In the genomic region with DNA sequence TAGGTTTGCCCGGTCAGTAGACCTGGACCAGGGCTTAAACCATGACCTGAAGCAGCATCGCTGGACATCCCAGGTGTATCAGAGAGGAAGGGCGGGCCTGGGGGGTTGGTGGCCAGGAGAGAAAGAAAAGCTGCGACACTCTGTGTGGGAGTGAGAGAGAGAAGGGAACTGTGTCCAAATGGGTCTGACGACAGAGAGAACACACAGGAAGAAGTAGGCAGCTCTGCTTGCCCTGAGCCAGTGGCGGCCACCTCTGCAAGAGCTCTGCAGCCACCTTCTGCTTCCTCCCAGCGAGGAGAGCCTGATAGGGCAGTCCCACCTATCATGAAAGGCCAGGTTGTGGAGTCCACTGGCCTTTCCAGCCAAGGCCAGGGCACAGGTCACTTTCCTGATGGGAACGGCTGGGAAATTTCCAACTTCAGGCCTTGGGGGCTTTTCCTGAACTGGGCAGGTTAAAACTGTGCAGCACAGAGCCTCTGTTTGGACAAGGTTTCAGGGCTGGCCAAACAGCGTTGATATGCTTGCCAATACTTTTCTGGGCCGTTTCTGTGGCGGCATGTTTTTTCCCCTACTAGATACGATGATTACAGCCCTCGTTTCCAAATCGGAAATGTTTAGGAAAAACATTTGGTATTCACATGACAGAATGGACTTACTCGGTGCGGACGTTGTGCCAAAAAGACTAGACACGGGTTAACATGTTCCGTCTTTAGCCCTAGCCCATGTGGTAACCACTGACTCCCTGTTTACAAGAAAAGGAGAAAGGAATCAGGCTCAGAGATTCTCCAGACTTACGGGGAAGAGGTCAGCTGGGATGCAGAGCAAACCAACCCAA, we compare ENCODE assay signal across 8 mouse cellular contexts. TPM values are rescaled to one million over a fixed set of nuclear protein-coding genes. Genes with fewer than 3 reads are reported as not detected.
DNase-seq lines count a peak whose midpoint lies in the region; ATAC-seq and TF ChIP-seq lines count a peak whose summit lies in the region.

No protein-coding gene starts in this region.

- H3K4me2 ChIP-seq in hindbrain, embryonic 12.5 days (replicated peaks): no peak overlapping the region
- H3K4me2 ChIP-seq in hindbrain, embryonic 14.5 days (replicated peaks): no peak overlapping the region
- peak overlapping the region; percentile 40; the same call in 1 of the 2 replicates for H3K4me2 ChIP-seq in limb, embryonic 14.5 days (replicated peaks; ENCODE audit: low read depth, low read length, severe bottlenecking)

- peak overlapping the region; percentile 2; the same call in 1 of the 2 replicates for H3K27ac ChIP-seq in hindbrain, embryonic 12.5 days
- no peak overlapping the region for H3K27ac ChIP-seq in hindbrain, embryonic 14.5 days
- H3K27ac ChIP-seq in embryonic fibroblast, embryonic 13.5 days (ENCODE audit: insufficient read depth, low read length): peak overlapping the region; percentile 84
- H3K27ac ChIP-seq in limb, embryonic 14.5 days (replicated peaks; ENCODE audit: low read depth, low read length): no peak overlapping the region

- peaks cover 33% of the 10 kb centered on the region for H3K4me1 ChIP-seq in hindbrain, embryonic 12.5 days
- H3K4me1 ChIP-seq in hindbrain, embryonic 14.5 days (replicated peaks; ENCODE audit: control insufficient read depth, insufficient read depth, low read length): peaks cover 17% of the 10 kb centered on the region; the same call in 1 of the 2 replicates
- H3K4me1 ChIP-seq in embryonic fibroblast, embryonic 13.5 days (ENCODE audit: control insufficient read depth, insufficient read depth, low read length): peaks cover 22% of the 10 kb centered on the region
- peaks cover 26% of the 10 kb centered on the region for H3K4me1 ChIP-seq in limb, embryonic 14.5 days (ENCODE audit: control insufficient read depth, insufficient read depth, low read length)

- DNase-seq in hindbrain, embryonic 14.5 days (ENCODE audit: low spot score): no peak
- peak; percentile 63 for DNase-seq in CD4-positive helper T cell, adult 2 months (ENCODE audit: low read depth, low spot score)
- no peak for DNase-seq in limb, embryonic 14.5 days (ENCODE audit: low spot score)
- DNase-seq in cerebellum, adult 9-10 months: no peak
- DNase-seq in cerebellum, postnatal 10 days: no peak

- H3K27me3 ChIP-seq in hindbrain, embryonic 12.5 days: 0 out of 2 replicates have a peak, but pooled peaks cover 3% of the 10 kb centered on the region
- H3K27me3 ChIP-seq in hindbrain, embryonic 14.5 days (ENCODE audit: control insufficient read depth, insufficient read depth, low read length): no peaks in the 10 kb centered on the region
- no peaks in the 10 kb centered on the region for H3K27me3 ChIP-seq in limb, embryonic 14.5 days (ENCODE audit: control insufficient read depth, insufficient read depth, low read length)

- 78% methylated on average over 20 of the region's 20 CpGs for WGBS in hindbrain, embryonic 12.5 days
- WGBS in hindbrain, embryonic 14.5 days: 80% methylated on average over 20 of the region's 20 CpGs
- 75% methylated on average over 20 of the region's 20 CpGs for WGBS in limb, embryonic 14.5 days

- no peaks in the 10 kb centered on the region for H3K36me3 ChIP-seq in hindbrain, embryonic 12.5 days
- no peaks in the 10 kb centered on the region for H3K36me3 ChIP-seq in hindbrain, embryonic 14.5 days (replicated peaks; ENCODE audit: control insufficient read depth, insufficient read depth)
- H3K36me3 ChIP-seq in limb, embryonic 14.5 days (ENCODE audit: control insufficient read depth, insufficient read depth, low read length): no peaks in the 10 kb centered on the region

- no peak for TF ChIP-seq CTCF in embryonic fibroblast, embryonic 13.5 days (IDR thresholded peaks at IDR 0.05; ENCODE audit: borderline replicate concordance, insufficient read depth, low read length)

- ATAC-seq in hindbrain, embryonic 12.5 days (ENCODE audit: low FRiP score): no peak
- no peak for ATAC-seq in hindbrain, embryonic 14.5 days (ENCODE audit: low FRiP score)
- ATAC-seq in limb, embryonic 14.5 days (ENCODE audit: low FRiP score, low read depth): no peak
- ATAC-seq in neutrophil, adult 5-6 weeks (ENCODE audit: extremely low read depth, insufficient number of reproducible peaks, low FRiP score, poor library complexity, severe bottlenecking): 0 out of 2 replicates have a peak, but pooled peaks have one; percentile 10

- no peak; the same call in 1 of the 2 replicates for TF ChIP-seq POLR2A in embryonic fibroblast, embryonic 13.5 days (IDR thresholded peaks at IDR 0.05; ENCODE audit: low read depth, low read length)
- TF ChIP-seq POLR2A in limb, embryonic 14.5 days (IDR thresholded peaks at IDR 0.05; ENCODE audit: borderline replicate concordance, extremely low read depth, insufficient read depth, insufficient read length): no peak

- no peak overlapping the region for H3K9ac ChIP-seq in hindbrain, embryonic 12.5 days
- no peak overlapping the region for H3K9ac ChIP-seq in hindbrain, embryonic 14.5 days
- no peak overlapping the region for H3K9ac ChIP-seq in limb, embryonic 14.5 days (ENCODE audit: low read depth, low read length, severe bottlenecking)

- no peaks in the 10 kb centered on the region for H3K9me3 ChIP-seq in hindbrain, embryonic 12.5 days (replicated peaks)
- no peaks in the 10 kb centered on the region for H3K9me3 ChIP-seq in hindbrain, embryonic 14.5 days (ENCODE audit: control insufficient read depth, low read length)
- H3K9me3 ChIP-seq in limb, embryonic 14.5 days (ENCODE audit: control insufficient read depth, low read length): no peaks in the 10 kb centered on the region

- no peak overlapping the region for H3K4me3 ChIP-seq in hindbrain, embryonic 12.5 days
- no peak overlapping the region for H3K4me3 ChIP-seq in hindbrain, embryonic 14.5 days (replicated peaks; ENCODE audit: low read length)
- H3K4me3 ChIP-seq in embryonic fibroblast, embryonic 13.5 days (ENCODE audit: insufficient read depth, low read length): no peak overlapping the region
- no peak overlapping the region for H3K4me3 ChIP-seq in limb, embryonic 14.5 days (replicated peaks; ENCODE audit: low read length)

RNA-seq across cellular contexts. Expression of a gene that starts 35.4 kb away (rescaled TPM):
- polyA plus RNA-seq in hindbrain, embryonic 12.5 days (2016; fragmentation: Nextera tagmentation; extraction: Ambion mirVana): 1.9 TPM in 2 replicates
- 1.3 and 1.9 TPM in 2 replicates for polyA plus RNA-seq in hindbrain, embryonic 14.5 days (2014; fragmentation: Nextera tagmentation; extraction: Ambion mirVana)
- 19.9 and 22.1 TPM in 2 replicates for polyA plus RNA-seq in embryonic fibroblast, embryonic 13.5 days (2011; ENCODE audit: insufficient read length, low read depth, missing spikeins)
- 4.4 and 4.7 TPM in 2 replicates for polyA plus RNA-seq in limb, embryonic 14.5 days (2012; rRNA removed)
- 3.3 and 3.6 TPM in 2 replicates for polyA plus RNA-seq in limb, embryonic 14.5 days (2014; fragmentation: Nextera tagmentation; extraction: Ambion mirVana)
- total RNA-seq in neutrophil, adult 5-6 weeks (2017): 6.6 and 8.7 TPM in 2 replicates

Comparison
In these comparisons a context has a peak if more than half of its experiments do, and no peak if none do; other contexts are left out.
1. H3K27ac ChIP-seq: peak in hindbrain, embryonic 12.5 days (single experiment) and embryonic fibroblast, embryonic 13.5 days (single experiment); none in hindbrain, embryonic 14.5 days (single experiment) and limb, embryonic 14.5 days (single experiment).